Mouse (Mus musculus): ENCODE results near the gene Ugt1a9.

- TF ChIP-seq CTCF (IDR thresholded peaks at IDR 0.05; ENCODE audit: low read depth) (no peak), EP300 (IDR thresholded peaks at IDR 0.05; ENCODE audit: low read depth) (no peak)
These were observed 164.0 kb downstream of the Ugt1a9 start for GRCm38 (mm10) chr1:88234646-88235045.
